Mouse (Mus musculus): ENCODE results near the gene Dnajc5. TPM values are rescaled to one million over a fixed set of nuclear protein-coding genes. Genes with fewer than 3 reads are reported as not detected.

Gene Dnajc5
- polyA plus RNA-seq, 1 experiment: 218 TPM

DNA sequence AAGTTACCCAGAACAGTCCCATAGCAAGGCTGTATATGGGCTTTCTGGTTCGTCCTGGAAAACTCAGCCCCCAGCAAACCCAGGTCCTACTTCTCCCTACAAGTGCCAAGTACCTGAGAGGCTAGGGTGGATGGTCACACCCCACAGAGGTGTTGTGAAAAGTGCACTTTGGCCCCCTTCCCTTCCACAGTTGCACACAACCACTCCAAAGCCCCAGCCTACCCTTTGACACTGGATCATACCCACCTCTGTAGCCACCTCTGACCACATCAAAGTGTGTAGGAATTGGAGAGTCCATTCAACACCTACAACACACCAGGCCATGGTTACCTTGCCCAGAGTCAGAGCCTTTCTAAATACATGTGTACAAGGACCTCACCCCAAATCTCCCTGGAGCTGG lies 62.7 kb downstream of the Dnajc5 start:
- 91% methylated on average over 1 of the region's 1 CpGs for WGBS
- Histone ChIP-seq H3K4me1 (ENCODE audit: control insufficient read depth, insufficient read depth, low read length) (peaks cover 22% of the 10 kb centered on the region), H3K27me3 (ENCODE audit: control insufficient read depth, insufficient read depth, low read length) (no peaks in the 10 kb centered on the region), H3K27ac (ENCODE audit: insufficient read depth, low read length) (no peak overlapping the region), H3K4me3 (replicated peaks; ENCODE audit: insufficient read depth, low read depth, low read length) (no peak overlapping the region)
- no peak for TF ChIP-seq CTCF (IDR thresholded peaks at IDR 0.05; ENCODE audit: borderline replicate concordance, insufficient read depth, low read depth, low read length)
- no peak for TF ChIP-seq POLR2A (IDR thresholded peaks at IDR 0.05; ENCODE audit: borderline replicate concordance, insufficient read depth, low read length)
- DNase-seq: peak in 1 of 2 experiments; percentile 19

DNA sequence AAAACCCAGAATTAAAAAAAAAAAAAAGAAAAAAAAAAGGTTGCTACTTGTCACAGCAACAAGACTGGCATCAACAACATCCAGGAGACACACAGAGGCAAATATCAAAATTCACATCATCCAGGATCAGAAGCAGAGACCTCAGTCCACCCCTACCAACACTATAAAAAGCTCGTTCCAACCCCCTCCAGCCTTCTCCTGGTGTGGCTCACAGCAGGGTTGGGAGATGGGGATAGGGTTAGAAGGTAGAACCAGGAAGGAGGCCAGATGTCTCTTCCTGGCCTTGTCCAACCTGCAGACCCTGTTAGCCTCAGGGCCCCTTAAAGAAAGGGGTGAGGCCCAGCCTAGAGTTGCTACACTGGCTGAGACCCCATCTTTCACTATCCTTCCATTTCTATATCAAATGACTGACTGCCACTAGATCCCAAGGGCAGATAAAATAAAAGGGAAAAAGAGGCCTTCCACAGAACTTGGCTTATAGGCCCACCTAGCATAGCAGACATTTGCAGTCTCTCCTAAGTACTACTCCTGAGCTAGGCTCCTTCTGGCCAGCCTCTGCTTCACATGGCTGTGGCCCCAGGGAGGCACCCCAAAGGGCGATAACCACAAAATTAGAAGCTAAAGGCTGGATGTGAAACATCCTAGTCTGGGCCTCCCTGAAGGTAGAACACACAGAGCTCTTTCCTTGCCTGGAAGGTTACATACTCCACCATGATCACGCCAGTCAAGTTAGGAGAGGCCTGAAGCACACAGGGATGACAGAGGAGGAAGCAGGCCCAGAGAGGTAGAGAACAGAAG lies 63.4 kb downstream of the Dnajc5 start:
- H3K4me3 ChIP-seq (replicated peaks; ENCODE audit: insufficient read depth, low read depth, low read length): no peak overlapping the region
- no peak overlapping the region for H3K27ac ChIP-seq (ENCODE audit: insufficient read depth, low read length)
- TF ChIP-seq POLR2A (IDR thresholded peaks at IDR 0.05; ENCODE audit: borderline replicate concordance, insufficient read depth, low read length) (no peak), CTCF (IDR thresholded peaks at IDR 0.05; ENCODE audit: borderline replicate concordance, insufficient read depth, low read depth, low read length) (no peak)
- 93% methylated on average over 3 of the region's 3 CpGs for WGBS
- H3K4me1 ChIP-seq (ENCODE audit: control insufficient read depth, insufficient read depth, low read length): peaks cover 23% of the 10 kb centered on the region
- no peaks in the 10 kb centered on the region for H3K27me3 ChIP-seq (ENCODE audit: control insufficient read depth, insufficient read depth, low read length)
- DNase-seq: peak in 1 of 2 experiments; percentile 5

DNA sequence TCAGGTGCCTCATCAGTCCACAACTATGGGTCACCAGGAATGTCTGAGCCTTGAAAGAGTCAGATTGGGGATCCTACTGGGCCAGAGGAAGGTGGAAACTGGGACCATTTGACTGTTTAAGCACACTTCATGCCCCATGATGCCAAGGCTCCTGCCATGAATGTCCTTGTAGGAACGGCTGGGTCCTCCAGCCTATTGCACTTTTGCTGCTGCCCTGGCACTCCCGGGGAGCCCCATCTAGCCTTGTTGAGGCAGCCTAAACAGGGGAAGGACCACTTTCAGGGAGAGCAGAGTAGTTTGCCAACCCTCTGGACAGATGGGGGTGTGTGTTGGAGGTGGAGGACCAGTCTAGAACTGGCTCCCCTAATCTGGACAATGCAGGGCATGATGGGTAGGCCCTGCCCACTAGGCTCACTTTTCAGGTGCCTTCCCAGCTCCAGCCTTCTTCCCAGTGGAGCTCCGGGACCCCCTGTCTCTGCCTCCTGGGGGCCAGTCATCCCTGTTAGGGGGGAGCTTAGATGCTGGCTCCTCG lies 64.2 kb downstream of the Dnajc5 start, which contains the start of gene Uckl1:
Gene Uckl1, minus strand, starts transcription at position 482 of the 532 bp plus-strand sequence.
- TF ChIP-seq POLR2A (IDR thresholded peaks at IDR 0.05; ENCODE audit: borderline replicate concordance, insufficient read depth, low read length) (no peak), CTCF (IDR thresholded peaks at IDR 0.05; ENCODE audit: borderline replicate concordance, insufficient read depth, low read depth, low read length) (no peak)
- peak in 1 of 2 experiments; percentile 9 for DNase-seq

DNA sequence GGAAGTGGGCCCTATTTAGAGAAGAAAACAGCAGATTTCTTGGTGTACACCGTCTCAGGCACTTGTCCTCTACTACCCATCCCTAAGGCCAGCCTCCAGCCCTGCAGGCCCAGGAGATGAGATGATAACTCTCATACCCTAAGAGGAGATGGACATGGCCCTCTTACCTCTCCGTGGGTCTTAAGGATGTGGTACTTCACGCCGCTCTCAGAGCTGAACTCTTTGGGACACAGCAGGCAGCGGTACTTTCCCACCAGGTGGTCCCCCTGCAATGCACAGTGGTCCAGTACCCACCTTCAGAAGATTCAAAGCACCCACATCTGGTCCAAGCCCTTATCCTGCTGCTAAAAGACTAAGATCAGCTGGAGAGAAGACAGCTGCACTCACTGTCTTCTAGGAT lies 65.2 kb downstream of the Dnajc5 start:
- no peak overlapping the region for H3K4me3 ChIP-seq (replicated peaks; ENCODE audit: insufficient read depth, low read depth, low read length)
- WGBS: 90% methylated on average over 5 of the region's 5 CpGs
- no peaks in the 10 kb centered on the region for H3K27me3 ChIP-seq (ENCODE audit: control insufficient read depth, insufficient read depth, low read length)
- no peak for DNase-seq
- H3K4me1 ChIP-seq (ENCODE audit: control insufficient read depth, insufficient read depth, low read length): peaks cover 20% of the 10 kb centered on the region
- no peak overlapping the region for H3K27ac ChIP-seq (ENCODE audit: insufficient read depth, low read length)
- TF ChIP-seq CTCF (IDR thresholded peaks at IDR 0.05; ENCODE audit: borderline replicate concordance, insufficient read depth, low read depth, low read length) (no peak), POLR2A (IDR thresholded peaks at IDR 0.05; ENCODE audit: borderline replicate concordance, insufficient read depth, low read length) (no peak)

More for the DNA sequence above, 64.2 kb downstream of the Dnajc5 start, which contains the start of gene Uckl1:
- Histone ChIP-seq H3K4me3 (replicated peaks; ENCODE audit: insufficient read depth, low read depth, low read length) (no peak within 1 kb of the TSS), H3K4me1 (ENCODE audit: control insufficient read depth, insufficient read depth, low read length) (peaks cover 21% of the 10 kb centered on the region), H3K27ac (ENCODE audit: insufficient read depth, low read length) (no peak within 1 kb of the TSS), H3K27me3 (ENCODE audit: control insufficient read depth, insufficient read depth, low read length) (no peaks in the 10 kb centered on the region)
- WGBS: 93% methylated on average over 4 of the region's 4 CpGs

DNA sequence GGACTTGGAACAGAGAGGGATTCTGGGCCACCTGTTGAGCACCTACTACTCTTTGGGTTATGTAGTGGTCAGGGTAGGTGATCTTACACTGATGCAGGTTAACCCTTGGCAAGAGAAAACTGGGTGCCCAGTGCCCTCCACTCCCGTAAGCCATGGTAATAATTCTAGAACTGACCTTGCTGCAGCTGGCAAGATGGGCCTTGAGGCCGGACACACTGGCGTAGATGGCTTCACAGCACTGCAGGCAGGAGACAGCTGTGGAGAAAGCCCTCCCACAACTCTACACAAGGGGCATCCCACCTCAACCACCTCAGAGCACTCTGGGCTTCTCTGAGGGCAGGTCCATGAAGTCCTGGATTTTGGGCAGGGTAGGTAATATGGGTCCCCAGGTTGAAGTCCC lies 65.8 kb downstream of the Dnajc5 start:
- peaks cover 20% of the 10 kb centered on the region for H3K4me1 ChIP-seq (ENCODE audit: control insufficient read depth, insufficient read depth, low read length)
- no peak overlapping the region for H3K4me3 ChIP-seq (replicated peaks; ENCODE audit: insufficient read depth, low read depth, low read length)
- H3K27ac ChIP-seq (ENCODE audit: insufficient read depth, low read length): no peak overlapping the region
- no peak for DNase-seq
- WGBS: 91% methylated on average over 3 of the region's 3 CpGs
- no peaks in the 10 kb centered on the region for H3K27me3 ChIP-seq (ENCODE audit: control insufficient read depth, insufficient read depth, low read length)
- no peak for TF ChIP-seq POLR2A (IDR thresholded peaks at IDR 0.05; ENCODE audit: borderline replicate concordance, insufficient read depth, low read length)
- no peak for TF ChIP-seq CTCF (IDR thresholded peaks at IDR 0.05; ENCODE audit: borderline replicate concordance, insufficient read depth, low read depth, low read length)

DNA sequence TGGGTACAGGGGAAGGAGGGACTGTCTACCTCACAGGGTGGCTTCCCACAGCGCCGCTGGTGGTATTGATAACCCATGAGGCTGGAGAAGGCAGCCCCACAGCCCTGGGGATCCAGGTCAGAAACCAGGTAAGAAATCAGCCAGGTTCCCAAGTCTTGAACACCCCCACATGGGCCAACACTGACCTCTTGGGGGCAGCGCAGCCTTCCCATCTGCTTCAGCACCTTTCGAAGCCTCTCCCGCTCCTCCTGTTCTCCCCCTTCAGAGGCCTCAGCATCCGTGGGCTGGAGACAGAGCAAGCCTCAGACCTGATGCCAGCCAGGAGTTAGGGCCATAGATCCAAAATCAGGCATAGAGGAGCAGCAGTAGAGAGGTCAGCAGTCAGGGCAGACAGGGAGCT lies 67.5 kb downstream of the Dnajc5 start:
- Histone ChIP-seq H3K27me3 (ENCODE audit: control insufficient read depth, insufficient read depth, low read length) (no peaks in the 10 kb centered on the region), H3K4me1 (ENCODE audit: control insufficient read depth, insufficient read depth, low read length) (peaks cover 27% of the 10 kb centered on the region), H3K4me3 (replicated peaks; ENCODE audit: insufficient read depth, low read depth, low read length) (no peak overlapping the region), H3K27ac (ENCODE audit: insufficient read depth, low read length) (no peak overlapping the region)
- DNase-seq: peak in 1 of 2 experiments; percentile 23
- WGBS: 75% methylated on average over 6 of the region's 6 CpGs
- TF ChIP-seq CTCF (IDR thresholded peaks at IDR 0.05; ENCODE audit: borderline replicate concordance, insufficient read depth, low read depth, low read length) (0 out of 2 replicates have a peak, but pooled peaks have one; percentile 2), POLR2A (IDR thresholded peaks at IDR 0.05; ENCODE audit: borderline replicate concordance, insufficient read depth, low read length) (no peak)

DNA sequence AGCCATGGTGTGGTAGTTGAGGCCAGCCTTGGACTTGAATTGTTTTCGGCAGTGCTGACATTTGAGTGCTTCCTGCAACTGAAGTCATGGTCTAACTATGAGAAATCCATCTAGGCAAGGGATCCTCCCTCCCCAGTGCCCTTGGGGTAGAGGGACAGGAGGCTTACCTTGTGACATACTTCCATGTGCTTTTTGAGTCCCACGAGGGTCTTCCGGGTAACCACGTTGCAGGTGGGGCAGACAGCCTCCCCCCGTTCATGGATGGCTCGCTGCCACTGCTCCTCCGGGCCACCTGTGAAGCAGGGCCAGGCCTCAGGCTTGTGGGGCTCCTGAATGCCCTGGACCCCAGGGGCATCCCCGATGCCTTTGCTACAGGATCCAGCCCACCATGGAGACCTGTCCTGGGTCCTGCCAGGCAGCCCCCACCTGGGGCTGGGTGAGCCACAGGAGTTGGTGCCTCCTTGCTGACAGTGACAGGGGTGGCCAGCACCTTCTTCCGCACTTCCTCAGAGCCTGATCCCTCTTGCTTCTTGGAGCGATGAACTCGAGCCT lies 68.0 kb downstream of the Dnajc5 start:
- Histone ChIP-seq H3K27ac (ENCODE audit: insufficient read depth, low read length) (no peak overlapping the region), H3K4me3 (replicated peaks; ENCODE audit: insufficient read depth, low read depth, low read length) (no peak overlapping the region), H3K27me3 (ENCODE audit: control insufficient read depth, insufficient read depth, low read length) (no peaks in the 10 kb centered on the region), H3K4me1 (ENCODE audit: control insufficient read depth, insufficient read depth, low read length) (peaks cover 27% of the 10 kb centered on the region)
- DNase-seq: peak; percentile 15 to 33
- TF ChIP-seq CTCF (IDR thresholded peaks at IDR 0.05; ENCODE audit: borderline replicate concordance, insufficient read depth, low read depth, low read length): no peak
- no peak for TF ChIP-seq POLR2A (IDR thresholded peaks at IDR 0.05; ENCODE audit: borderline replicate concordance, insufficient read depth, low read length)
- WGBS: 80% methylated on average over 11 of the region's 11 CpGs

Data from cerebellum, adult 2 months (tissue).